Comparison of ENCODE assay signal across 25 mouse cellular contexts in genomic region chr10:7043896-7044295, GRCm38 (mm10). TPM values are rescaled to one million over a fixed set of nuclear protein-coding genes. Genes with fewer than 3 reads are reported as not detected.
"Had no signal": no experiment of that assay in that cellular context is flagged by ENCODE, and none has a peak within 500 bp of the region (broad histone marks: within the 10 kb centered on the region; RNA-seq: fewer than 3 reads in every experiment).

No protein-coding gene starts in this region.

- H3K4me2 ChIP-seq: heart, embryonic 11.5 days; heart, embryonic 13.5 days; heart, embryonic 15.5 days; hindbrain, embryonic 12.5 days; hindbrain, embryonic 14.5 days; limb, embryonic 13.5 days; limb, embryonic 15.5 days; liver, embryonic 12.5 days had no signal

- H3K27ac ChIP-seq: heart, adult 2 months; heart, embryonic 13.5 days; heart, embryonic 15.5 days; hindbrain, embryonic 12.5 days; hindbrain, embryonic 14.5 days; limb, embryonic 13.5 days; limb, embryonic 15.5 days; liver, embryonic 12.5 days; liver, embryonic 14.5 days had no signal

- H3K27me3 ChIP-seq: heart, embryonic 13.5 days; heart, embryonic 15.5 days; hindbrain, embryonic 12.5 days; limb, embryonic 13.5 days; limb, embryonic 15.5 days; liver, embryonic 12.5 days had no signal

- H3K36me3 ChIP-seq: heart, embryonic 13.5 days; heart, embryonic 15.5 days; hindbrain, embryonic 12.5 days; limb, embryonic 13.5 days; limb, embryonic 15.5 days; liver, embryonic 12.5 days had no signal

- H3K4me3 ChIP-seq: heart, adult 2 months; heart, embryonic 13.5 days; heart, embryonic 15.5 days; hindbrain, embryonic 12.5 days; limb, embryonic 13.5 days; limb, embryonic 15.5 days; liver, embryonic 12.5 days had no signal

- H3K4me1 ChIP-seq: heart, embryonic 15.5 days; hindbrain, embryonic 12.5 days; liver, embryonic 12.5 days had no signal

- H3K9ac ChIP-seq: heart, embryonic 13.5 days; heart, embryonic 15.5 days; hindbrain, embryonic 12.5 days; hindbrain, embryonic 14.5 days; limb, embryonic 13.5 days; limb, embryonic 15.5 days; liver, embryonic 12.5 days; liver, embryonic 14.5 days had no signal

- DNase-seq: gastrocnemius, postnatal 14 days; gastrocnemius, postnatal 36 days; heart, adult 11 months; heart, adult 2 months; heart, postnatal 14 days; heart, postnatal 36 days; kidney, adult 11 months; kidney, adult 2 months; kidney, postnatal 25 days; layer of hippocampus, adult 9-11 months; layer of hippocampus, postnatal 36 days; left cerebral cortex, postnatal 4 days had no signal

- H3K9me3 ChIP-seq: heart, embryonic 13.5 days; heart, embryonic 15.5 days; hindbrain, embryonic 12.5 days; limb, embryonic 13.5 days; limb, embryonic 15.5 days; liver, embryonic 12.5 days had no signal

- ATAC-seq: hindbrain, embryonic 16.5 days; intestine, embryonic 16.5 days; liver, embryonic 12.5 days had no signal

RNA-seq across cellular contexts. Expression of gene Ipcef1, which starts 8.4 kb away (rescaled TPM):
- total RNA-seq: gastrocnemius, adult 18-20 months; gastrocnemius, postnatal 14 days had no signal
- polyA plus RNA-seq: intestine, embryonic 14.5 days had no signal
